Mouse (Mus musculus): ENCODE results near the gene 2610318N02Rik.

- TF ChIP-seq POLR2A (IDR thresholded peaks at IDR 0.05; ENCODE audit: low read depth, low read length) (no peak), CTCF (IDR thresholded peaks at IDR 0.05; ENCODE audit: extremely low read depth, insufficient read length, insufficient replicate concordance, low read depth, low read length) (peak; percentile 68; the same call in 1 of the 2 replicates)
These were observed 2.3 kb upstream of the 2610318N02Rik start for GRCm38 (mm10) chr16:17127292-17127691.
